Mouse (Mus musculus): ENCODE measurements around the gene Hps5. TPM values are rescaled to one million over a fixed set of nuclear protein-coding genes. Genes with fewer than 3 reads are reported as not detected.

Hps5 gene
- total RNA-seq, 2 experiments from 2014 or later, result 11.4 to 13.7 TPM

Other genes with a start within 250 kb of the Hps5 start
- 10 to 100 TPM; 57.2 to 66.4 TPM for gene Sergef, start 156.3 kb downstream of the Hps5 start, total RNA-seq (2021)
- under 1 TPM; 0.27 to 0.31 TPM for gene Tph1, start 123.5 kb downstream of the Hps5 start, total RNA-seq (2021)
- 1 to 10 TPM; 7.2 to 8.5 TPM for gene Saal1, start 85.4 kb downstream of the Hps5 start, total RNA-seq (2021)
- gene Saa3, start 80.4 kb downstream of the Hps5 start, total RNA-seq (2021), result not detected
- not detected for gene Saa4, start 63.5 kb downstream of the Hps5 start, total RNA-seq (2021)
- gene Saa1, start 53.1 kb downstream of the Hps5 start, total RNA-seq (2021), result not detected
- not detected for gene Saa2, start 44.3 kb downstream of the Hps5 start, total RNA-seq (2021)
- gene Gtf2h1, start within 50 bp of the Hps5 start, total RNA-seq (2021), result 10 to 100 TPM; 37.0 to 39.3 TPM
- gene Ldha, start 45.4 kb upstream of the Hps5 start, total RNA-seq (2021), result 100 to 1,000 TPM; 497 to 507 TPM
- not detected for gene Ldhc, start 65.1 kb upstream of the Hps5 start, total RNA-seq (2021)
- 10 to 100 TPM; 74.0 to 76.5 TPM for gene Tsg101, start 123.9 kb upstream of the Hps5 start, total RNA-seq (2021)
- 1 to 10 TPM; 9.6 to 10.0 TPM for gene Uevld, start 162.5 kb upstream of the Hps5 start, total RNA-seq (2021)
- gene Gm9999, start 187.5 kb upstream of the Hps5 start, total RNA-seq (2021), result not detected
- 10 to 100 TPM; 10.6 to 11.0 TPM for gene Spty2d1, start 212.3 kb upstream of the Hps5 start, total RNA-seq (2021)